ENCODE assay signal across 8 mouse cellular contexts in the genomic region with DNA sequence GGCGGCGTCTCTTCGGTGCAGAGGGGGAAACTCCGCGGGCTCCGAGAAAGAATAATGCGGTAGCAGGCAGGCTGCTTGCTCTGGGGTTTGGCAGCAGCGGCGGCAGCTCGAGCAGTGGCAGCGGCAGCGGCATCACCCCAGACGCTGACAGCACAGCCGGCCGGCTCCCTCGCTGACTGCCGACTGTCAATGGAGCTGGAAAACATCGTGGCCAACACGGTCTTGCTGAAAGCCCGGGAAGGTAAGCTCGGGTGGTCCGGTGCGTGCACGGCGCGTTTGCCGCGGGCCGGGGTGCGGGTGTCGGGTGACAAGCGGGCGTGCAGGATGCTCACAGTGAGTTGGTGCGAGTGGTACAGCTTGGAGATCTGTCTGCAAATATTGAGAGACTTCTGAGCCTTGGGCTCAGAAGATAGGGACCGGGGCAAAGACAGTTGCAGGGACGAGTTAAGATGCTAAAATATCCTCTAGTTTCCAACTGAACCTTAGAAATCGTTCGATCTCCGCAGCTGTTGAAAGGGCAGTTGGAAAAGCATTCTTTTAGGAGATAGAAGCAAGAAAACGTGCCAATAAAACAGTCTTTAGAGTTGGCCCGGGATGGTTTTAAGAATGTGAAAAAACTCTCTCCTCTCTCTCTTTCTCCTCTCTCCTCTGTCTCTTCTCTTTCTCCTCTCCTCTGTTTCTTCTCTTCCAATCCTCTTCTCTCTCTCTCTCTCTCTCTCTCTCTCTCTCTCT. TPM values are rescaled to one million over a fixed set of nuclear protein-coding genes. Genes with fewer than 3 reads are reported as not detected.
DNase-seq lines count a peak whose midpoint lies in the region; ATAC-seq lines count a peak whose summit lies in the region.

No protein-coding gene starts in this region.

- no peaks in the 10 kb centered on the region for H3K27me3 ChIP-seq in embryonic facial prominence, embryonic 12.5 days
- H3K27me3 ChIP-seq in heart, embryonic 12.5 days (replicated peaks): no peaks in the 10 kb centered on the region
- no peaks in the 10 kb centered on the region for H3K27me3 ChIP-seq in limb, embryonic 10.5 days (ENCODE audit: low read depth, poor library complexity, severe bottlenecking)

- peaks cover 9% of the 10 kb centered on the region; the same call in 1 of the 2 replicates for H3K4me1 ChIP-seq in embryonic facial prominence, embryonic 12.5 days
- H3K4me1 ChIP-seq in heart, embryonic 12.5 days (replicated peaks): peaks cover 19% of the 10 kb centered on the region
- H3K4me1 ChIP-seq in limb, embryonic 10.5 days: peaks cover 20% of the 10 kb centered on the region

- ATAC-seq in embryonic facial prominence, embryonic 12.5 days (ENCODE audit: insufficient number of reproducible peaks, insufficient read depth, low FRiP score, low TSS enrichment): peak; percentile 70
- ATAC-seq in heart, embryonic 12.5 days (ENCODE audit: insufficient number of reproducible peaks, low FRiP score): peak; percentile 23

- H3K4me3 ChIP-seq in embryonic facial prominence, embryonic 12.5 days: peak overlapping the region; percentile 69
- peak overlapping the region; percentile 92 for H3K4me3 ChIP-seq in heart, embryonic 12.5 days
- peak overlapping the region; percentile 84 for H3K4me3 ChIP-seq in limb, embryonic 10.5 days

- peak overlapping the region; percentile 91 for H3K27ac ChIP-seq in embryonic facial prominence, embryonic 12.5 days
- peak overlapping the region; percentile 96 for H3K27ac ChIP-seq in heart, embryonic 12.5 days (ENCODE audit: poor library complexity, severe bottlenecking)
- peak overlapping the region; percentile 99 for H3K27ac ChIP-seq in limb, embryonic 10.5 days

- under 1% methylated on average over 40 of the region's 41 CpGs for WGBS in embryonic facial prominence, embryonic 12.5 days
- under 1% methylated on average over 40 of the region's 41 CpGs for WGBS in heart, embryonic 12.5 days
- under 1% methylated on average over 41 of the region's 41 CpGs for WGBS in limb, embryonic 10.5 days

- no peaks in the 10 kb centered on the region for H3K9me3 ChIP-seq in embryonic facial prominence, embryonic 12.5 days
- H3K9me3 ChIP-seq in heart, embryonic 12.5 days (replicated peaks): no peaks in the 10 kb centered on the region
- no peaks in the 10 kb centered on the region for H3K9me3 ChIP-seq in limb, embryonic 10.5 days (replicated peaks)

- peak overlapping the region; percentile 72 for H3K9ac ChIP-seq in embryonic facial prominence, embryonic 12.5 days
- peak overlapping the region; percentile 75 for H3K9ac ChIP-seq in heart, embryonic 12.5 days

- peak; percentile 39 for DNase-seq in left cerebral cortex, adult 11 months (ENCODE audit: low spot score)
- no peak for DNase-seq in left cerebral cortex, postnatal 14 days (ENCODE audit: low spot score in 2 of 2)
- peak; percentile 67 for DNase-seq in MN1 (ENCODE audit: low spot score)
- peak; percentile 78 for DNase-seq in limb, embryonic 10.5 days (ENCODE audit: low spot score)
- DNase-seq in neural tube, embryonic 10.5 days (ENCODE audit: extremely low spot score, low spot score): peak; percentile 82
- no peak for DNase-seq in thymus, postnatal 36 days

- intact Hi-C loops in left cerebral cortex, postnatal 14 days (cut with DNase I): no loop called here

- peak overlapping the region; percentile 70 for H3K4me2 ChIP-seq in embryonic facial prominence, embryonic 12.5 days (replicated peaks)
- H3K4me2 ChIP-seq in heart, embryonic 12.5 days: peak overlapping the region; percentile 80

- H3K36me3 ChIP-seq in embryonic facial prominence, embryonic 12.5 days: no peaks in the 10 kb centered on the region
- no peaks in the 10 kb centered on the region for H3K36me3 ChIP-seq in heart, embryonic 12.5 days
- H3K36me3 ChIP-seq in limb, embryonic 10.5 days: no peaks in the 10 kb centered on the region

RNA-seq across cellular contexts. Expression of gene Grk5, which starts 1.0 kb away (rescaled TPM):
- total RNA-seq in left cerebral cortex, postnatal 14 days (2021): 10 to 100 TPM; 14.6 to 17.0 TPM
- 2.2 and 2.7 TPM in 2 replicates for polyA plus RNA-seq in embryonic facial prominence, embryonic 12.5 days (2016; fragmentation: Nextera tagmentation; extraction: Ambion mirVana)
- polyA plus RNA-seq in heart, embryonic 12.5 days (2016; fragmentation: Nextera tagmentation; extraction: Ambion mirVana): 4.7 and 5.1 TPM in 2 replicates
- 1.4 and 1.6 TPM in 2 replicates for polyA plus RNA-seq in limb, embryonic 10.5 days (2016; fragmentation: Nextera tagmentation; extraction: Ambion mirVana)

RNA-seq across cellular contexts. Expression of gene Prdx3, which starts 16.2 kb away (rescaled TPM):
- 10 to 100 TPM; 79.2 to 84.0 TPM for total RNA-seq in left cerebral cortex, postnatal 14 days (2021)
- polyA plus RNA-seq in embryonic facial prominence, embryonic 12.5 days (2016; fragmentation: Nextera tagmentation; extraction: Ambion mirVana): 99.8 and 105 TPM in 2 replicates
- polyA plus RNA-seq in heart, embryonic 12.5 days (2016; fragmentation: Nextera tagmentation; extraction: Ambion mirVana): 176 TPM in 2 replicates
- 76.3 and 98.9 TPM in 2 replicates for polyA plus RNA-seq in limb, embryonic 10.5 days (2016; fragmentation: Nextera tagmentation; extraction: Ambion mirVana)

RNA-seq across cellular contexts. Expression of gene Sfxn4, which starts 29.3 kb away (rescaled TPM):
- 10 to 100 TPM; 12.6 to 14.6 TPM for total RNA-seq in left cerebral cortex, postnatal 14 days (2021)
- polyA plus RNA-seq in embryonic facial prominence, embryonic 12.5 days (2016; fragmentation: Nextera tagmentation; extraction: Ambion mirVana): 14.3 and 15.0 TPM in 2 replicates
- 7.2 and 7.4 TPM in 2 replicates for polyA plus RNA-seq in heart, embryonic 12.5 days (2016; fragmentation: Nextera tagmentation; extraction: Ambion mirVana)
- polyA plus RNA-seq in limb, embryonic 10.5 days (2016; fragmentation: Nextera tagmentation; extraction: Ambion mirVana): 8.3 and 12.8 TPM in 2 replicates

Comparison
In these comparisons a context has a peak if more than half of its experiments do, and no peak if none do; other contexts are left out.
1. DNase-seq: peak in left cerebral cortex, adult 11 months (single experiment), MN1 (single experiment), limb, embryonic 10.5 days (single experiment) and neural tube, embryonic 10.5 days (single experiment); none in left cerebral cortex, postnatal 14 days (0 of 2) and thymus, postnatal 36 days (0 of 2).
2. Peak in every context shown above with its lines, with median percentiles within 50 percentile points of each other: H3K27ac ChIP-seq and H3K4me3 ChIP-seq.